Mouse (Mus musculus): ENCODE data around the gene Rufy4. TPM values are rescaled to one million over a fixed set of nuclear protein-coding genes. Genes with fewer than 3 reads are reported as not detected.
A peak's percentile ranks its signal among the peaks of the same experiment; 100 is the strongest.

The Rufy4 gene
- total RNA-seq, 2 experiments from 2014 or later, result 1.2 to 2.0 TPM

- DNase-seq, result peak in 1 of 2 experiments; percentile 28
Measured at GRCm38 (mm10) chr1:74105660-74106059, 19.7 kb upstream of the Rufy4 start.

GRCm38 (mm10) chr1:74106214-74106613 is 19.1 kb upstream of the Rufy4 start:
- no peak for DNase-seq

- no peak for DNase-seq
Measured at GRCm38 (mm10) chr1:74107931-74108618, 17.3 kb upstream of the Rufy4 start.

- no peak for DNase-seq
Measured at GRCm38 (mm10) chr1:74109670-74110069, 15.7 kb upstream of the Rufy4 start.

- no peak for DNase-seq
Measured at GRCm38 (mm10) chr1:74110932-74111695, 14.2 kb upstream of the Rufy4 start.

GRCm38 (mm10) chr1:74111696-74112030 is 13.7 kb upstream of the Rufy4 start:
- DNase-seq, result no peak

- DNase-seq, result no peak
Measured at GRCm38 (mm10) chr1:74113071-74113470, 12.3 kb upstream of the Rufy4 start.

GRCm38 (mm10) chr1:74117876-74118275 is 7.5 kb upstream of the Rufy4 start:
- no peak for DNase-seq

GRCm38 (mm10) chr1:74119115-74119514 is 6.2 kb upstream of the Rufy4 start:
- no peak for DNase-seq

- DNase-seq, result no peak
Measured at GRCm38 (mm10) chr1:74121138-74121537, 4.2 kb upstream of the Rufy4 start.

- peak; percentile 74 to 85 for DNase-seq
Measured at GRCm38 (mm10) chr1:74121821-74122576, 3.3 kb upstream of the Rufy4 start.

GRCm38 (mm10) chr1:74123215-74123614 is 2.1 kb upstream of the Rufy4 start:
- DNase-seq, result no peak

- DNase-seq, result peak; percentile 77 to 83
Measured at GRCm38 (mm10) chr1:74124021-74124981, 1.0 kb upstream of the Rufy4 start, which contains the start of gene Tns1. Tns1 (minus strand) TSS chr1:74124449.

GRCm38 (mm10) chr1:74130883-74131659 is 5.7 kb downstream of the Rufy4 start:
- DNase-seq, result no peak

GRCm38 (mm10) chr1:74132011-74132410 is 6.7 kb downstream of the Rufy4 start:
- no peak for DNase-seq

- peak in 1 of 2 experiments; percentile 29 for DNase-seq
Measured at GRCm38 (mm10) chr1:74133954-74134353, 8.6 kb downstream of the Rufy4 start.

GRCm38 (mm10) chr1:74135326-74135950 is 10.1 kb downstream of the Rufy4 start:
- no peak for DNase-seq

GRCm38 (mm10) chr1:74139415-74139814 is 14.1 kb downstream of the Rufy4 start:
- DNase-seq, result no peak

GRCm38 (mm10) chr1:74141781-74142180 is 16.4 kb downstream of the Rufy4 start:
- DNase-seq, result no peak

Measured in adrenal gland, postnatal 36 days (tissue).